Mouse (Mus musculus): ENCODE data around the gene Tunar.

DNA sequence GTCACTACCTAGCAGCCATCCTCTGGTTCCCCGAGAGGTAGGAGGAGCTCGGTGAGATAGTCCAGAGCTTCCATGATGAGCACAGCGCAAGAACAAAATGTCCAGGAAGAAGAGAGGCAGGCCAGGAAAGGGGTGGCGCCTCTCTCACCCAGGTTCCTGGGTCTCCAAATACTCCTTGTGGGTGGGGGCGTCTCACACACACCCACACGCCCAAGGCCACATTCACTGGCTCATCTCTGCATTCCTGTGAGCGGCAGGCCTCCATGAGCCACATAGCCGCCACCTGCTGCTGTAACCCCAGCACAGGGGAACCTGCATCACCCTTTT is 2.4 kb downstream of the Tunar start:
- no peak for TF ChIP-seq GATA1 (IDR thresholded peaks at IDR 0.05; ENCODE audit: borderline replicate concordance, low read length)
- no peak for TF ChIP-seq CTCF (IDR thresholded peaks at IDR 0.05; ENCODE audit: low read depth, low read length)
- no peak for TF ChIP-seq TAL1 (conservative IDR thresholded peaks at IDR 0.05; ENCODE audit: low read depth, low read length)
- TF ChIP-seq POLR2AphosphoS5 (IDR thresholded peaks at IDR 0.05; ENCODE audit: insufficient replicate concordance, low read depth, low read length) = no peak
- no peak for TF ChIP-seq GATA2 (IDR thresholded peaks at IDR 0.05; ENCODE audit: borderline replicate concordance, low read depth, low read length)

Data from G1E (cell line).